Mouse (Mus musculus): Measurements from ENCODE around the gene Olfr314.
"Not testable (repeated sequence)": the region's sequence is repeated elsewhere in the genome, so short reads cannot be mapped to it uniquely, and the experiment has no call there.

Gene Olfr314

GRCm38 (mm10) chr11:58782480-58783089 lies at the start of gene Olfr314:
Gene Olfr314, plus strand, starts transcription at chr11:58782952.
- no peak for DNase-seq (ENCODE audit: low read depth, low spot score)

- DNase-seq (ENCODE audit: low read depth, low spot score), result peak; percentile 68
These were observed 49.4 kb upstream of the Olfr314 start for GRCm38 (mm10) chr11:58733372-58733771.

- DNase-seq (ENCODE audit: low read depth, low spot score), result no peak
These were observed 43.9 kb upstream of the Olfr314 start, which contains the start of gene Olfr317 for GRCm38 (mm10) chr11:58738792-58739262. Gene Olfr317, minus strand, starts transcription at chr11:58739212.

GRCm38 (mm10) chr11:58751096-58751495 lies 31.7 kb upstream of the Olfr314 start:
- DNase-seq (ENCODE audit: low read depth, low spot score), result peak; percentile 58

DNA sequence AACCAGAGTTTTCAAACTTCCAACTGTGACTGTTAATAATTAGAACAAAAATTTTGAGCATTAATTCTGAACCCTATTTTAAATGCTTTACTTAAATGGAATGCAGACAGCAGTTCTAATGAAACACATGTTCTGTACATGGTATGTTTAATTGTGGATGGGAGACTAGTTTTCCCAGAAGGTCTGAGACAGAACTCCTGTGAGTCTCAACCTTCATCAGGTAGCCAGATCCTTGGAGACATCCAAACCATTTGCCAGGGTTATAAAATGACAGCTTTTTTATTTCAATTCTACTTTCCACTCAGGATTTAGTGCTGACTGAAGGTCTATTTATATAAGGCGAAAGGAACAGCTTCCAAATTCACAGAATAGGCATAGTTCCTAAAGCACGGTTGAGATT lies 30.3 kb upstream of the Olfr314 start, which contains the start of gene Olfr316:
TSS of gene Olfr316 (plus strand) at position 301 of the 400 bp plus-strand sequence.
- DNase-seq (ENCODE audit: low read depth, low spot score), result no peak

DNA sequence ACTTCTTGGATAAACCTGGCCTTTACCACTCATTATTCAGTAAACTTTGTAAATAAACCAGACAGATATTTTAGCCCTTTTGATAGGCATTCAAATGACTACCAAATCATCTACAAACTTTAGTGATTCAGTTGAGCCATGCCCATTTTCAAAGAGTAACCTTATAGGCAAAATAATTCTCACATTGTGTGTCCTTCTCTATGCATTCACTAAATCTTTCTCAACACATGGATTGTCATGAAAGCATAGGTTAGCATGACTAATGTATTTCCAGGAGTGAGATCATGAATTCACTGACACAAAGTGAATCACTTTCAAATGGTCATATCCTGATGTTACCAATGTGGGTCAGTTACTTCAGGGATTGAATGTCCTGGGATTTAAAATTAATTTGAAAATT lies 9.9 kb upstream of the Olfr314 start, which contains the start of gene Olfr315:
TSS of gene Olfr315 (plus strand) at position 301 of the 400 bp plus-strand sequence.
- DNase-seq (ENCODE audit: low read depth, low spot score), result no peak

DNA sequence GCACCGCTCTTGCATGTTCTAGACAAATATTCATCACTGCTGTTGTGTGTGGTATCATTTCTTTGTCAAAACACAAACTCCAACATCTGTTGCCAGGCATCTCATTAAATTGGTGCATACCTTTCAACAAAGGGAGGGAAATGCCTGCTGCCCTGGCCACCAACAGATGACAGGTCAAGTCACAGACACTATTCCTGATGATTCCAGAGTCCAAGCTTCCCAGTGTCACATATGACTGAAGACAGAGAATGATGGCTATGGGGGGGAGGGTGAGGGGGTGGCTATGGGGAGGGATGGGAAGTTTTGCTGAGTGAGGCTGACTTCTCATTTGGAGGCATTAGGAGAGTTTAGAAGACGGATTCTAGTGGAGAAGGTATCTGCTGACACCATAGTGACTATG lies 1.4 kb downstream of the Olfr314 start:
- no peak for DNase-seq (ENCODE audit: low read depth, low spot score)

DNA sequence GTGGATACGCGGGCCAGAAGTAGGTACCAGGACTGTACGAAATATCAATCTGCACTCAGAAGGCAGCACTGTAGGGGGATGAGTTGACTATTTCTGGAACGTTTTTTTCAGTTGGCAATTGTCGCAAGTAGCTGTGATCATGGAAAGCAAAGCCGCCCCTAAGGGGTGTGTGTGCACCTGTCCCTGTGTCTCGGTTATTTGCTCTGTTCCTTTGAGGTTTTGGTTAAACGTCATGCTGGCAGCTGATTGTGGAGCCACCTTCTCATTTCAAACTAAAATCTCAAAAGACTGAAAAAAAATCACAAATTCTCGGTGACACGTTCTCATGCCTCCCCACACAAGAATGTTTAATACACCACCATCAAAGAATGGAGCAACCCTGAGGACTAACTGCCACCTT lies 4.9 kb downstream of the Olfr314 start:
- DNase-seq (ENCODE audit: low read depth, low spot score), result no peak

DNA sequence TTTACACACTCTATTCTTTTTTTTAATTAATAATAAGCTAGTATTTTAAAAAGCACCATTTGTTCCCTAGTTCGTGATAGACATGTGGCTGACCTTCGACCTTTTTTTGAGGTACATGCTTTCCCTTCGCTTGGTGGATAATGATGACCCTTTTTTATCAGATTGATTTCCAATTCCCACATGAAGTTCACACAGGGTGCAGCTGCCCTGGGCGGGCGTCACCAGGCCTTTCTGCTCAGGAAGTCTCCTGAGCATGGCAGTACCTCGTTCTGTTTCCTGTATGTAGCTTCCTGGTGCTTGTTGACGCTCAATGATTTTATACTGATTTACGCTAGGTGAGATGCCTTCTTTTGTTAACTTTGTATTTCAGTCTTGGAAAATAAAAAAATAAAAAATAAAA lies 5.6 kb downstream of the Olfr314 start:
- no peak for DNase-seq (ENCODE audit: low read depth, low spot score)

- peak; percentile 63 for DNase-seq (ENCODE audit: low read depth, low spot score)
These were observed 6.8 kb downstream of the Olfr314 start for GRCm38 (mm10) chr11:58789532-58789931.

DNA sequence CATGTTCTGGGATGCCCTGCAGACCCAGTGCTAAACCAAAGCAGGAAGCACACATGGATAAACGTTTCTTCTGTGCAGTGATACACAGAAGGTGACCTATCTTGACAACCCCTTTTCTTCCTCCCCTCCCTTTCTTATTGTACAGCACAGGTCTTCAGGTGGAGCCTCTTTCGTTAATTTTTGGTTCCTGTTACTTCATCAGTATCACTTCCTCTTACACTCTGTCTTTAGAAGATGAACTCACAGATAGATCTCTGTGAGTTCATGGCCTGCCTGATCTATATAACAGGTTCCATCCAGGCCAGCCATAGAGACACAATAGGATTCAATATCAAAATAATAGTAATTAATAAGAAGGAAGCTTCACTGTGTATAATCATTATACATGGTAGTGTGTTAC lies 7.3 kb downstream of the Olfr314 start:
- no peak for DNase-seq (ENCODE audit: low read depth, low spot score)

- DNase-seq (ENCODE audit: low read depth, low spot score), result peak; percentile 25
These were observed 7.9 kb downstream of the Olfr314 start for GRCm38 (mm10) chr11:58790646-58791045.

GRCm38 (mm10) chr11:58795856-58796255 lies 13.1 kb downstream of the Olfr314 start:
- DNase-seq (ENCODE audit: low read depth, low spot score), result no peak

- DNase-seq (ENCODE audit: low read depth, low spot score), result peak; percentile 74
These were observed 14.1 kb downstream of the Olfr314 start for GRCm38 (mm10) chr11:58796850-58797249.

GRCm38 (mm10) chr11:58799747-58800146 lies 17.0 kb downstream of the Olfr314 start:
- peak; percentile 39 for DNase-seq (ENCODE audit: low read depth, low spot score)

GRCm38 (mm10) chr11:58801558-58802228 lies 18.9 kb downstream of the Olfr314 start, which contains the start of gene Fam183b:
Gene Fam183b, minus strand, starts transcription at chr11:58801960.
- peak; percentile 76 for DNase-seq (ENCODE audit: low read depth, low spot score)

DNA sequence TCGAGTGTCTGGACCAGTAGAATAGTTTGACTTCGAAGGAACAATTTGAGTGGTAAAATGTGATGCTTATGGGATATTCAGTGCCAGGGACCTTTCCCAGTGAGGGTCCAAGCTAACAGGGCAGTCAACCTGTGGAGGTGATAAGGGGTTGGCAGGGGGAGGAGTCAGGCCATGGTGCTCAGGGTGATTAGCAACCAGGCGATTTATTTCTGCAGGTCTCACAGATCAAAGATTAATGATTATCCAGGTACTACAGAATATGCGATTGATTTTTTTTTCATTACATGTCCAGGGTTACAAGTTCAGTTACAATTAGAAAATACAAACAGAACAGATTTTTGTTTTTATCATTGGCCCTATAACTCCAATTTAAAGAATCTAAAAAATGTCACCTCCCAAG lies 21.1 kb downstream of the Olfr314 start:
- DNase-seq (ENCODE audit: low read depth, low spot score), result no peak

- no peak for DNase-seq (ENCODE audit: low read depth, low spot score)
These were observed 21.6 kb downstream of the Olfr314 start for GRCm38 (mm10) chr11:58804393-58804792.

DNA sequence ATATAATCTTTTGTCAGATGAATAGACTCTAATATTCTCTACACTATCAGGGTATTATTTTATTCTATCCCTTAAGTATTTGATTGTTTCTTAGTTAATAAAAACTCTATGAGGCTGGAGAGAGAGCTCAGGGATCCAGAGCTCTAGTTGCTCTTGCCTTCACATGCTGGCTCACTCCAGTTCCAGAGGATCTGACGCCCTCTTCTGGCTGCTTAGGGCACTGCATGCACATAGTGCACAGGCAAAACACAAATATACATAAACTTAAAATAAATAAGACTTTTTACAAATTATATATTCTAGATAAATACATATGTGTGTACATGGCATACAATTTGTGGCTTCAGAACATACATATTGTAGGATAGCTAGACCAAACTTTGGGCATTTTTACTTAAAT lies 29.2 kb downstream of the Olfr314 start:
- no peak for DNase-seq (ENCODE audit: low read depth, low spot score)

- DNase-seq (ENCODE audit: low read depth, low spot score), result not testable (repeated sequence)
These were observed 31.9 kb downstream of the Olfr314 start, which contains the start of gene Olfr313 for GRCm38 (mm10) chr11:58814700-58815099. Gene Olfr313, plus strand, starts transcription at chr11:58815000.

DNA sequence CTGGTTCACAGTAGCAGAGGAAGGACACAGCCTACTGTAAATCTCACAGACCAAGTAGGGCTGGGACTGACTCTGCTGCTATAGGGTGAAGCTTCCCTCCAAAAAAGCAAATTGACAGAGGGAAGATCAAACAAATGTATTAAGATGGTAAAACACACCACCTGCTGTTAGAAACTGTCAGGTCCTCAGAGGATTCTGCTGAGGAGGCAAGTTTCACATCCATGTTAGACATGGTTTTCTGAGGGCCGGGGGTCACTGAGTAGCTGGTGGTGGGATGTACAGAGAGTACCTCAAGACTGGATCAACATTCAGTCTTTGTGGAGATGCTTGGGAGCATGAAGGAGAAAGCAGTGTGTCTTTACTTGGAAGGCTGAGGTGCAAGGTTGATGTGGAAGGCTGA lies 32.9 kb downstream of the Olfr314 start:
- DNase-seq (ENCODE audit: low read depth, low spot score), result no peak

DNA sequence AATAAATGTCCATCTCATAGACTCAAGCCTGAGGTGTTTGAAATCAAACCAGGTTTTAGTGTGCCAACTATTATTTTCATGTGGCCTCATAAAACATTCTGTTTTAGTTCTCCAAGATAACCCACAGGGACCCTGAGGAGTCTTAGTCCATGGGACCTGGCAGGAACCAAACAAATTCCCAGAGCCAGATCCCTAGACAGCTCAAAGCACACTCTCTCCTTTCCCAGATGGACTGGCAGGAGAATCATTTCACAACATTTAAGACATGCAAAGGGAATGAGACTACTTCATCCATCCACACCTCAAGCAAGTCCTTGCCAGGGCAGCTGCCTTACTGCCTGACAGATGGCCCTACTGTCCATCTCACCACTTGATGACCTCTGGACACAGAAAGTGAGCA lies 46.2 kb downstream of the Olfr314 start, which contains the start of gene Olfr312:
TSS of gene Olfr312 (plus strand) at position 301 of the 400 bp plus-strand sequence.
- not testable (repeated sequence) for DNase-seq (ENCODE audit: low read depth, low spot score)

GRCm38 (mm10) chr11:58829764-58830163 lies 47.0 kb downstream of the Olfr314 start:
- DNase-seq (ENCODE audit: low read depth, low spot score), result no peak

Data from brain, adult 2 months (tissue).